Mouse (Mus musculus) ovary, adult 18-20 months (tissue): ENCODE results near the gene Rnf217.

ENCODE experiments used
- DNase-seq: peaks from one replicate; pipeline ENCODE4 v3.0.0; 2022; ENCODE audit warnings: low spot score, mixed read lengths

The Rnf217 gene

DNA sequence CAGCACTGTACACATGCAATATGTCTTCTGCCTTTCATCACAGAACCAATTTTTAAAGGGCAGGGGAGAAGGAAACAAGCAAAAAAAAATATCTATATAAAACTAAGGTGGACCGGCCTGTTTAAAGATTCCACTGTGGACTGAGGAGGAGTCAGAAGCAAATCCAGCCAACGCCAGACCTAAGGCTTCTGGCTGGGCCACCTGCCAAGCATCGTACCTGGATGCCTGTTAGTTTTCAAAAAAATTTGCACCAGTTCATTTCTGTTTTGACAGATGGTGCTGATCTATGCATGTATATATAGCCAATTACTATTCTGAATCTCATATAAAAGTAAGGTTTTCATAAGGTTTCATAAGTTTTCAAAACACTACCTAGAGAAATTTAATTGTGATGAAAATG lies 113.2 kb downstream of the Rnf217 start:
- no peak for DNase-seq

GRCm38 (mm10) chr10:31494296-31494695 lies 114.7 kb downstream of the Rnf217 start:
- DNase-seq: no peak

- DNase-seq: peak; percentile 19
These were observed 141.7 kb downstream of the Rnf217 start for GRCm38 (mm10) chr10:31467043-31467898.

DNA sequence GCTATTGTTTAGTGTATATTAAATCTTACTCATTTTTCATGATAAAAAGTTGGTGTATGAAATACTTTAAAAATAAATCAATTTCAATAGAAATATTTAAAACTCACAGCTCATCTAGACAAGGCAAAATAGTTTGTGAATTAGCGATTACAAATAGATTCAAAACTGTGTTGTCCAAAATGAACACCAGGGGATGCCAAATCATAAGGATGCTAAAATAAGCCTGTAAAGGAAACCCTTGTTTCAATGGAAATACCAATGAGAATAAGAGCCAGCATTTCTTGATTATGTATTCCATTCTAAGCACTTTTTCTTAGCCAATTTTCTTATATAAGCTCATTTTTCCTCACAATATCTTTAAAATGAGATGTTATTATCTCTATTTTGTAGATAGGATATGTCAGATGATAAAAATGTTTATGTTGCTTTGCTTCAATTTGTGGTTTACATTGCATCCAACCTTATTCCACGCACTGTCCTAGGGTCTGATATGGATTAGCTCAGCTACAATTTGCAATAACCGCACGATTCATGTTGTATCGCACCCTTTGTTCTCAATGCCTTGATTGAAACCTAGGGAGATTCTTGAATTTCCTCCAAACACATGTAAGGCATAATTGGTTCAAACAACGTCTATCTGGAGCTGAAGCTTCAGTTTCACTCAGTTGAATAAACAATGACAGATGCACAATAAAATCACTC lies 143.0 kb downstream of the Rnf217 start:
- DNase-seq: no peak

DNA sequence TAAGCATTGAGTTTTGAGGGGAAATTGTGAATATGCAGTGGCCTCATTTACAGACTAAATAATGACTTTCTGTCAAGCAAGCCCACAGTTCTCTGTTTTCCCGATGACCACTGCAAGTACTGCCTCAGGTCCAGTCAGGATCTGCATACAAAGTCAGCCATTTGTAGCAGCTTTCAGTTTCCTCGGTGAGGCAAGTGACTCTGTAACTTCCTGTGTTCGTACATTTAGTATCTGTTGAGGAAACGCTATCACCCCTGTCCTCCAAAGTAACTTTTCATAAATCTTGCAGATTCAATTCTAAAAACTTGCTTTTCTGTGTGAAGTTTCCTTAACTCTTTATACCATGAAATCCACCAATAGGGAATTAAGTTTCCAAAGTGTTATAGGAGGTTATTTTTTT lies 143.6 kb downstream of the Rnf217 start:
- DNase-seq: no peak

DNA sequence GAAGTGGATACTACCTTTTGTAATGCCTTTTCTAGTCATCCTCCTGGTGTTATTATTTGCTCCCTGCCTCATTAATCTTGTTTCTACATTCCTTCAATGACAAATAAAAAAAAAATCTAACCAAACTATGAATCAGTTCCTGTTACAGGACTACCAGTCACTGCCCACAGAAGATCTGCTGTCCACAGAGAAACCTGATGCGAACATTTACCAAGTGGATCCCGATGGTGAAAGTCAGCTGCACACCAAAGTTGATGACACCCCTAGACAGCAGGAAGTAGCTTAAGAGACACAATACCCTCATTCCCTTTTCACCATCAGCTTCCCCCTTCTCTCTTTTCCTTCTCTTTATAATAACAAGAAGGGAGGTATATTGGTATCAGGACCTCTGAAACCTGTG lies 145.9 kb downstream of the Rnf217 start:
- no peak for DNase-seq

DNA sequence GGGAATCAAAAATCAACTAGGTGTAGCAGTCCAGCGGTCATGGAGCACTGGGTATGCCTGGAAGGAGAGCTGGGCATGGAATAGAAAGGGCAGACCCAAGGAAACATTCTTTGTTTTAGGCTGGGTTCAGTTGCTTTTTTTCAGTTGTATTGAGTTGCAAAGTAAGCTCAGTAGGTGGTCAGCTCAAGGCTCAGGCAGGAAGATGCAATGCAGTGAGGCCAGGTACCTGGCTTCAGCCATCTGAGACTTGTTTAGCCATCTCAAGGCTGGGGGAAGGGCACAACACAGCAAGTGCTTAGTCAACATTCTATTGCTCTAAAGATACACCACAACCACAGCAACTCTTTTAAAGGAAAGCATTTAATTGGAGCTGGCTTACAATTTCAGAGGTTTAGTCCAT lies 152.2 kb downstream of the Rnf217 start:
- no peak for DNase-seq

DNA sequence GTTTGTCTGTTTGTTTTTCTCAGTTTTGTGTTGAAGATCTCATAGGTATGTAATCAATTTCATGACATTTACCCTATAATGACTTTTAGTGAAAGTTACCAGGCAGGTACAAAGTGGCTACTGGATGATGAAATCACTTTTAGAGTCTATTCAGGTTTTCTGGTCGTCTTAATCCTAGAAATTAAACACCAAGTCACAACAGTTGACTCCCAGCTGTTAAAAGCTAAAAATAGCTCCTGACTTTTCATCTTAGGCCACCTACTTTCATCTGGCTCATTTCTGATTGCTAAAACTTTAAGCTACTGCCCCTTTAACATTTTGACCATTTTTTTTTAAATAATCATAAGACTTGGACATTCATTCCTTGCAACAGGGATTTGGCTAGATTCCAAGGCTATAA lies 161.9 kb downstream of the Rnf217 start:
- no peak for DNase-seq

DNA sequence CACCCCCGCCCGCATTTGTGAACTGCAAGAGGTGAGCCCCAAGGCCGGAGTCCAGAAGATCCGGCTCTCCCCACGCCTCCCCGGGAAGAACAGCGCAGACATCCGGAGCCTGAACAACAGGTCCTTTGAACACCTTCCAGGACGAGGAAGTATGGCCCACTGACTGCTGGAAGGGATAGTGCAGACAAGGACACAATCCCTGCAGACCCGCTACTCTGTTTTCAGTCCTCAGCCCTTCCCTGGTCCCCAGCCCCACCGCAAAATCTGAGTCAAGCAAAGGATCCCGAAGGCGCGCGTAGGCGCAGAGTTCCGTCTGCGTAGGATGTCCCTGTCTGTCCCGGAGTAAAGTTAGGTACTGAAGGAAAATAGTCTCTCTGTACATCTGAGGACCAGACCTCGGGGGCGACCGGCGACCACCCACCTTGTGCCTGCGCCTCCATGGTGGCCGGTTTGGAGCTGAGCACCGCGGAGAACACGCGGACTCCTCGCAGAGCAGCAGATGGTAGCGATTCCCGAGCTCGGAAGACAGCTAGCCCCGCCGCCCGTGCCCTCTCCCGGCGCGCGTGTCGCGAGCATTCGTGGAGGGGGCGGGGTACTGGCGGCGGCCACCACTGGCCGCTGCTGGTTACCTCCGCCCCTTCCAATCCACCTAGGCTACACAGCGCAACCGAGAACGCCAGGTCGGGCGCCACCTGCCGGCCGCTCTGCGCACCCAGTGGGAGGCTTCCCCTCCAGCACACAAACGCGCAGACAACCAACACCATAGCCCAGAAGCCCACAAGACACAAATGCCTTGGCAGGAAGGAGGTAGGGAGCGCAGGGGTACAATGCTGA lies 163.5 kb downstream of the Rnf217 start, which contains the start of gene Tpd52l1:
Tpd52l1 (minus strand) TSS at position 668 of the 834 bp plus-strand sequence.
- peak; percentile 75 for DNase-seq

DNA sequence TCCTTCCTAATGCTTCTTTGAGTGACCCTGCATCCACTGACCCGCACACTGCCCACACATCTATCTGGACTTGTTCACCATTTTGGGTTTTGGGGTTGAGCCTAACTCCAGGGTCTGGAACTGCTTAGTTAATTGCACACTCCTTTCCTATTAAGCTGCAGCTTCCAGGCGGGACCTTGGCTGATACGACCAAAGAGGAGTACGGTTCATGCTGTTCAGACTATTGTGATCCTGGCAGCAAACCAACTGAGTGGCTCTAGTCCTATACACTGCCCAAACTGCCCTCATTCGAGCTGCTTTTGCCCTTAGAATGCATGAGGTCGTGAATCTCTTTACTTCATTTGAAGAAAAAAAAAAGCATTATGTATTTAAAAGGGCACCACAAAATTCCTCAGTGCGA lies 164.8 kb downstream of the Rnf217 start:
- peak; percentile 4 for DNase-seq
